Mouse (Mus musculus) liver, embryonic 12.5 days (tissue): ENCODE data around the gene Fgd2. TPM values are rescaled to one million over a fixed set of nuclear protein-coding genes. Genes with fewer than 3 reads are reported as not detected.

ENCODE experiments used
- ATAC-seq: fragments of 200-750 bp; cut with Nextera tagmentation; 2 replicates; pipeline ENCODE4 v1.8.0; 2017; ENCODE audit warnings: moderate number of reproducible peaks, mild to moderate bottlenecking, moderate library complexity
- H3K27ac ChIP-seq: fragments of 300-500 bp; sonication (generic); 2 replicates; pipeline ENCODE4 v1.5.1; 2016; ENCODE audit warnings: mild to moderate bottlenecking
- H3K27me3 ChIP-seq: fragments of 300-500 bp; sonication (generic); replicated peaks from 2 replicates; pipeline ENCODE4 v1.6.1; 2016; ENCODE audit warnings: mild to moderate bottlenecking, moderate library complexity
- H3K36me3 ChIP-seq: fragments of 300-500 bp; sonication (generic); 2 replicates; pipeline ENCODE4 v1.6.1; 2016; ENCODE audit warnings: mild to moderate bottlenecking, moderate library complexity
- H3K4me1 ChIP-seq: fragments of 300-500 bp; sonication (generic); 2 replicates; pipeline ENCODE4 v1.6.1; 2016
- H3K4me2 ChIP-seq: fragments of 300-500 bp; sonication (generic); 2 replicates; pipeline ENCODE4 v1.6.1; 2016; ENCODE audit warnings: mild to moderate bottlenecking, moderate library complexity
- H3K4me3 ChIP-seq: fragments of 300-500 bp; sonication (generic); 2 replicates; pipeline ENCODE4 v1.5.1; 2016; ENCODE audit warnings: mild to moderate bottlenecking, moderate library complexity
- H3K9ac ChIP-seq: fragments of 300-500 bp; sonication (generic); 2 replicates; pipeline ENCODE4 v1.6.1; 2016; ENCODE audit warnings: mild to moderate bottlenecking, moderate library complexity
- H3K9me3 ChIP-seq: fragments of 300-500 bp; sonication (generic); replicated peaks from 2 replicates; pipeline ENCODE4 v1.6.1; 2016; ENCODE audit warnings: mild to moderate bottlenecking, moderate library complexity
- WGBS: fragments of 180-500 bp; shearing (Covaris S2); methylation state at CpG from one replicate; pipeline ENCODE4 v1.1.7; 2016; ENCODE audit not compliant: insufficient replicate concordance; 5-methylcytosine and 5-hydroxymethylcytosine counted together
- polyA plus RNA-seq: library from polyadenylated mRNA; unstranded; fragments of >200 nt; fragmentation: Nextera tagmentation; extraction: Ambion mirVana; gene quantifications from 2 replicates; pipeline ENCODE4 v1.2.1, GENCODE M21; 2016

Fgd2 gene
- polyA plus RNA-seq, 1 experiment from 2014 or later = 5.9 TPM

- Histone ChIP-seq H3K9me3 (no peaks in the 10 kb centered on the region), H3K27ac (0 out of 2 replicates have a peak overlapping the region, but pooled peaks have one; percentile 8), H3K4me2 (no peak overlapping the region), H3K27me3 (no peaks in the 10 kb centered on the region), H3K9ac (no peak overlapping the region), H3K4me1 (peaks cover 39% of the 10 kb centered on the region), H3K4me3 (no peak overlapping the region), H3K36me3 (peaks cover 84% of the 10 kb centered on the region)
- ATAC-seq = no peak
- WGBS = 80% methylated on average over 11 of the region's 11 CpGs
Measured at GRCm38 (mm10) chr17:29339170-29339768, 21.4 kb upstream of the Fgd2 start.

DNA sequence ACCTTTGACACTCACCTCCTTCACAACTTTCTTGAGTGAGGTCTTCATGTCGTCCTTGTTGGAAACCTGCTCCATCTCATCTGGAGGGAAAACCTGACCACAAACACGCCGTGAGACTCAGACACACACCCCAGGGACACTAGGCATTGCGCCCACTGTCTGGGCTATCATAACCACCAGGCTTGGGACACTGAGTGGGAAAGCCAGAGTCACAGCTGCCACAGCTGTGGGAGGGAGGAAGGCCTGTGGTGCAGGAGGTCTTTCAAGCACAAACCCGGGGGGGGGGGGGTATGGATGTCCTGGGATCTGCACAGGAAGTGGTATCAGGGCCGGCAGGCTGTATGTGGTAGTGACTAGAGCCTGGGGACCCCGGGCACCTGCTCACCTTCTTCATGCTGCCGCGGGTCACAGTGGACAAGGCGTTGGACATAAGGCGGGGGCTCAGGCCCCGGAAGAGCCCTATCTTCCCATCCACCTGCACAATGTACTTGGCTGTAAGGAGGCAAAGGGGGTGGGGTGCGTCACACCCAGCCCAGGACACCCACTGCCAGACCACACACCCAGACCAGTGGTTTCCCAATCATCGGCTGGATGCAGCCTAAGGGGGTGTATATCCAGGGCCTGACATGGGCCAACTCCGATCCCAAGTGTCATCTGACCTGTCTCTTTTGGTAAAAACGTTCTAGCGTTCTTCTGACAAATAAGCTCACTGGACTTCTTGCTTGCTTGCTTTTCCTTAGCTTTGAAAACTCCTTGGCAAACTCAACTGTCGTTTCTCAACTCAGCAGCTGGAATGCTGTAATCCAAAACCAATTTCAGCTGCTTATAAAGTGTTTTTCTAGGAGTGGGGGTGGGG is 20.1 kb upstream of the Fgd2 start:
- H3K4me2 ChIP-seq = no peak overlapping the region
- H3K9ac ChIP-seq = no peak overlapping the region
- WGBS = 75% methylated on average over 18 of the region's 18 CpGs
- H3K4me1 ChIP-seq = peaks cover 45% of the 10 kb centered on the region
- no peak overlapping the region for H3K4me3 ChIP-seq
- H3K36me3 ChIP-seq = peaks cover 81% of the 10 kb centered on the region
- H3K9me3 ChIP-seq = no peaks in the 10 kb centered on the region
- no peak for ATAC-seq
- H3K27ac ChIP-seq = 0 out of 2 replicates have a peak overlapping the region, but pooled peaks have one; percentile 6
- H3K27me3 ChIP-seq = no peaks in the 10 kb centered on the region

GRCm38 (mm10) chr17:29341591-29342003 is 19.1 kb upstream of the Fgd2 start:
- Histone ChIP-seq H3K27me3 (no peaks in the 10 kb centered on the region), H3K9ac (no peak overlapping the region), H3K9me3 (no peaks in the 10 kb centered on the region), H3K4me2 (peak overlapping the region; percentile 35), H3K4me3 (no peak overlapping the region), H3K36me3 (peaks cover 72% of the 10 kb centered on the region), H3K27ac (peak overlapping the region; percentile 66), H3K4me1 (peaks cover 55% of the 10 kb centered on the region)
- WGBS = 43% methylated on average over 9 of the region's 9 CpGs
- peak; percentile 33; the same call in 1 of the 2 replicates for ATAC-seq

GRCm38 (mm10) chr17:29342010-29342910 is 18.5 kb upstream of the Fgd2 start:
- ATAC-seq = peak; percentile 48
- peaks cover 65% of the 10 kb centered on the region for H3K36me3 ChIP-seq
- H3K4me3 ChIP-seq = no peak overlapping the region
- peaks cover 62% of the 10 kb centered on the region for H3K4me1 ChIP-seq
- peak overlapping the region; percentile 35 for H3K4me2 ChIP-seq
- no peaks in the 10 kb centered on the region for H3K9me3 ChIP-seq
- whole genome bisulfite sequencing = 36% methylated on average over 13 of the region's 13 CpGs
- H3K27ac ChIP-seq = peak overlapping the region; percentile 66
- no peaks in the 10 kb centered on the region for H3K27me3 ChIP-seq
- no peak overlapping the region for H3K9ac ChIP-seq

DNA sequence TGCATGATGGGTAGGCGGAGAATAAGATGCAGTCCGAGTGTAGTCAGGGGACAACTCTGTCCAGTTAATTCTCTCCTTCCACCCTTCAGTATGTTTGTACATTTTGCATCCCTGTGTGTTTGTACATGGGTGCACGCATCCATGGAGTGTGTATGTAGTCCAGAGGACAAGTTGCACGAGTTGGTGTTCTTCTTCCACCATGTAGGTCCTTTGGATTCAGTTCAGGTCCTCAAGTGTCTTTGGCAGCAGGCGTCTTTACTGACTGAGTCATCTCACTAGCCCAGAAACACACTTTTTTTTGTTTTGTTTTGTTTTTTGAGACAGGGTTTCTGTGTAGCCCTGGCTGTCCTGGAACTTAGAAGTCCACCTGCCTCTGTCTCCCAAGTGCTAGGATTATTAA is 17.5 kb upstream of the Fgd2 start:
- Histone ChIP-seq H3K4me1 (peaks cover 68% of the 10 kb centered on the region), H3K4me3 (no peak overlapping the region), H3K9ac (no peak overlapping the region), H3K27ac (peak overlapping the region; percentile 20; the same call in 1 of the 2 replicates), H3K4me2 (no peak overlapping the region), H3K9me3 (no peaks in the 10 kb centered on the region), H3K36me3 (peaks cover 55% of the 10 kb centered on the region), H3K27me3 (no peaks in the 10 kb centered on the region)
- no peak for ATAC-seq
- 82% methylated on average over 5 of the region's 5 CpGs for WGBS

DNA sequence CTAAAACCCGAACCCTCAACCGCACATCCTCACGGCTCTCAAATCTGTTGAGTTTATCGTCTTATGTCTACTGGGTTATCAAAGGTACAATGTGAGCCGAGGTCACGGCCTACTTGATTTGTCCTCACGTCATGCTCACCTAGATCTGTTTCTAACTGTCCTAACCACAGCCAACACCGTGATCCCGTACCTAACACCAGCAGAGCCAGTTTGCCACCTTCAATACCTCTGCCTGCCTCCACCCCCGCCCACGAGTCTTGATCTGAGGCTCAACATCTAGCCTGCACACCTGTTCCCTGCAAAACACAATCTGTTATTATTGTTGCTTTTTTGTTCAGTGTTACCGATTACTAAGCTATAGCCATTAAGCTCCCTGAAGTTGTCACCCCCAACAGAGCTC is 15.4 kb upstream of the Fgd2 start:
- Histone ChIP-seq H3K4me1 (peaks cover 78% of the 10 kb centered on the region), H3K9ac (no peak overlapping the region), H3K4me2 (peak overlapping the region; percentile 99; the same call in 1 of the 2 replicates), H3K4me3 (no peak overlapping the region), H3K36me3 (peaks cover 35% of the 10 kb centered on the region), H3K27me3 (no peaks in the 10 kb centered on the region), H3K9me3 (no peaks in the 10 kb centered on the region), H3K27ac (no peak overlapping the region)
- WGBS = 80% methylated on average over 12 of the region's 12 CpGs
- no peak for ATAC-seq

DNA sequence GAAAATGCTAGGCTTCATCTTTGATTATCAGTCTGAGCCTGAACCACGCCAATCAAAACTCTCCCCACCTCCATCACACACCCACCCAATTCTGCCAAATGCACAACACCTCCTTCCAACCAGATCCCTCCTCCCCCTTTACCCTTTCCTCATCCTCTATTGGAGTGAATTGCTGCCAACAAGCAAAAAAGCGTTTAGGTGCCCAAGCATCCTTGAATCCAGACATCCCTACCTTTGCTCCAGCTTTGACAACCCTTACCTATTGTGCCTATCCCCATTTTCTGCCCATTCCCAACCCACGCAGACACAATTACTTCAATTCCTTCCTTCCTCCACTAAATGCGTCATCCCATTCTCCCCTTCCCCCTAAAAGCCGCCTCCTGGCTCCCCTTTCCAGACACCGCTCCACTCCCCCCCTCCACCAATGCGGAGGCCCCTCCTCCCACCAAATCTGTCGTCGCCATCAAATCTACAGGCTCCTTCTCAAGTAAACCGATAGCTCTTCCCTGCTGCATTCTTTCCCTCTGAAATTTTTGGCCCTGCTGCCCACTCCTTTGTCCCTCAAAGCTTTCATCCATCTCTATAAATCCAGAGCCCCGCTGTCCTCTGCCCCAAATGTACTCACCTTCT is 14.1 kb upstream of the Fgd2 start:
- H3K27ac ChIP-seq = peak overlapping the region; percentile 85

GRCm38 (mm10) chr17:29347126-29347644 is 13.5 kb upstream of the Fgd2 start:
- Histone ChIP-seq H3K27ac (peak overlapping the region; percentile 85), H3K4me1 (peaks cover 59% of the 10 kb centered on the region), H3K4me3 (peak overlapping the region; percentile 96), H3K36me3 (peaks cover 26% of the 10 kb centered on the region), H3K9me3 (no peaks in the 10 kb centered on the region), H3K9ac (peak overlapping the region; percentile 96), H3K4me2 (peak overlapping the region; percentile 99), H3K27me3 (no peaks in the 10 kb centered on the region)
- under 1% methylated on average over 45 of the region's 45 CpGs for WGBS
- no peak for ATAC-seq

More for the DNA sequence above, 14.1 kb upstream of the Fgd2 start:
- peak overlapping the region; percentile 99 for H3K4me2 ChIP-seq
- no peaks in the 10 kb centered on the region for H3K9me3 ChIP-seq
- peak overlapping the region; percentile 96 for H3K4me3 ChIP-seq
- no peaks in the 10 kb centered on the region for H3K27me3 ChIP-seq
- no peak for ATAC-seq
- WGBS = 7% methylated on average over 11 of the region's 11 CpGs
- H3K9ac ChIP-seq = peak overlapping the region; percentile 96
- peaks cover 26% of the 10 kb centered on the region for H3K36me3 ChIP-seq
- peaks cover 65% of the 10 kb centered on the region for H3K4me1 ChIP-seq

DNA sequence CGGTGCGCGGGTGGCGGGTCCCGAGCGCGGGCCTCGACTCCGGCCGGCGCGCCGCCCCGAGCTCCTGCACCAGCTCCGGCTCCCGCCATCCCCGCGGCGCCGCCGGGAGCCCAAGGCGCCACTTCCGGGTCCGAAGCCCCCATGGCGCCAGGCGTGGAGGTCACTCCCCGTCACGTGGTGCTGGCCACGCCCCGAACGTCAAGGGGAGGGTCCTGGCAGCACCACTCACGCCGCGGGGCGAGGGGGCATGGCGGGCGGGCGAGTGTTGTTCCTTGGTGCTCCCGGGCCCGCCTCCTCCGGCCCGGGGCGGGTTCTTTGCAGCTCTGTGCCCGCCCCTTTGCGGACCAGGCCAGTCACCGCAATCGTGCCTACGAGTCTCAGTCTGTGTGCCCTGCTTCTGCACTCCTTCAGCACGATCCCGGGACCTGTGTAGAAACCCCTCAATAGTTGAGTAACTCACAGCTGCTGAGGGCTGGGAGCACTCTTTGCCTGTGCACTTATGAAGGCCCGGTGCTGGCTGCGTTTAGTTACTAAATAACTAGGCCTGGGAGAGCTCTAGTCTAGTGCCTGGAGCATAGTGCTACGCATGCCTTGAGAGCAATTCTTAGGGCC is 13.0 kb upstream of the Fgd2 start, which contains the start of gene Mtch1:
Mtch1 (minus strand) TSS at position 290 of the 612 bp plus-strand sequence.
- peak; percentile 97 for ATAC-seq
- H3K4me2 ChIP-seq = peak within 1 kb of the TSS; percentile 99
- no peaks in the 10 kb centered on the region for H3K27me3 ChIP-seq
- H3K4me1 ChIP-seq = peaks cover 54% of the 10 kb centered on the region
- peak within 1 kb of the TSS; percentile 96 for H3K9ac ChIP-seq
- peak within 1 kb of the TSS; percentile 96 for H3K4me3 ChIP-seq
- no peaks in the 10 kb centered on the region for H3K9me3 ChIP-seq
- peaks cover 22% of the 10 kb centered on the region for H3K36me3 ChIP-seq
- H3K27ac ChIP-seq = peak within 1 kb of the TSS; percentile 85
- 2% methylated on average over 39 of the region's 53 CpGs for WGBS

GRCm38 (mm10) chr17:29348996-29349395 is 11.7 kb upstream of the Fgd2 start:
- H3K27me3 ChIP-seq = no peaks in the 10 kb centered on the region
- 66% methylated on average over 2 of the region's 2 CpGs for WGBS
- peak overlapping the region; percentile 85; the same call in 1 of the 2 replicates for H3K27ac ChIP-seq
- no peak overlapping the region for H3K4me2 ChIP-seq
- H3K36me3 ChIP-seq = peaks cover 10% of the 10 kb centered on the region
- H3K9me3 ChIP-seq = no peaks in the 10 kb centered on the region
- no peak for ATAC-seq
- peaks cover 41% of the 10 kb centered on the region for H3K4me1 ChIP-seq
- no peak overlapping the region for H3K9ac ChIP-seq
- H3K4me3 ChIP-seq = no peak overlapping the region
